Mouse (Mus musculus) kidney, embryonic 14.5 days (tissue): ENCODE measurements around the gene Ly6g6f. TPM values are rescaled to one million over a fixed set of nuclear protein-coding genes. Genes with fewer than 3 reads are reported as not detected.
A peak's percentile ranks its signal among the peaks of the same experiment; 100 is the strongest.

Source experiments
- ATAC-seq: fragments of 200-750 bp; cut with Nextera tagmentation; 2 replicates; pipeline ENCODE4 v1.8.0; 2017; ENCODE audit warnings: moderate number of reproducible peaks, mild to moderate bottlenecking, moderate TSS enrichment, moderate library complexity; ENCODE audit not compliant: low FRiP score, low TSS enrichment
- H3K27ac ChIP-seq: fragments of 300-500 bp; sonication (generic); 2 replicates; pipeline ENCODE4 v1.5.1; 2014; ENCODE audit warnings: low read depth, mild to moderate bottlenecking, low read length, moderate library complexity, mixed read lengths
- H3K27me3 ChIP-seq: fragments of 300-500 bp; sonication (generic); 2 replicates; pipeline ENCODE4 v1.6.1; 2014; ENCODE audit warnings: mild to moderate bottlenecking, low read length; ENCODE audit not compliant: control insufficient read depth, insufficient read depth
- H3K36me3 ChIP-seq: fragments of 300-500 bp; sonication (generic); 2 replicates; pipeline ENCODE4 v1.6.1; 2014; ENCODE audit warnings: low read length, mixed read lengths; ENCODE audit not compliant: control insufficient read depth, insufficient read depth
- H3K4me1 ChIP-seq: fragments of 300-500 bp; sonication (generic); 2 replicates; pipeline ENCODE4 v1.6.1; 2014; ENCODE audit warnings: low read length, mixed read lengths; ENCODE audit not compliant: control insufficient read depth, insufficient read depth
- H3K4me2 ChIP-seq: fragments of 300-500 bp; sonication (generic); replicated peaks from 2 replicates; pipeline ENCODE4 v1.6.1; 2014; ENCODE audit warnings: low read depth, mild to moderate bottlenecking, low read length
- H3K4me3 ChIP-seq: fragments of 300-500 bp; sonication (generic); 2 replicates; pipeline ENCODE4 v1.5.1; 2014; ENCODE audit warnings: mild to moderate bottlenecking, low read length
- H3K9ac ChIP-seq: fragments of 300-500 bp; sonication (generic); 2 replicates; pipeline ENCODE4 v1.6.1; 2014; ENCODE audit warnings: low read depth, mild to moderate bottlenecking, low read length, moderate library complexity
- H3K9me3 ChIP-seq: fragments of 300-500 bp; sonication (generic); 2 replicates; pipeline ENCODE4 v1.6.1; 2016; ENCODE audit warnings: low read length; ENCODE audit not compliant: control insufficient read depth
- WGBS: fragments of 180-500 bp; shearing (Covaris S2); extraction: QIAGEN DNeasy Blood & Tissue Kit; methylation state at CpG from one replicate; pipeline ENCODE4 v1.1.7; 2014; 5-methylcytosine and 5-hydroxymethylcytosine counted together
- polyA plus RNA-seq: library from polyadenylated mRNA; unstranded; fragments of >200 nt; fragmentation: Nextera tagmentation; extraction: Ambion mirVana; gene quantifications from 2 replicates; pipeline ENCODE4 v1.2.1, GENCODE M21; 2014

The Ly6g6f gene
- polyA plus RNA-seq, 1 experiment from 2014 or later = 0.31 TPM

GRCm38 (mm10) chr17:35064951-35065947, 20.2 kb downstream of the Ly6g6f start, which contains the start of gene Ly6g6c:
Gene Ly6g6c (plus strand): TSS chr17:35065388.
- peaks cover 31% of the 10 kb centered on the region for H3K36me3 ChIP-seq
- peaks cover 32% of the 10 kb centered on the region for H3K4me1 ChIP-seq
- peak within 1 kb of the TSS; percentile 50; the same call in 1 of the 2 replicates for H3K9ac ChIP-seq
- H3K27me3 ChIP-seq = no peaks in the 10 kb centered on the region; the same call in 1 of the 2 replicates
- peak within 1 kb of the TSS; percentile 15; the same call in 1 of the 2 replicates for H3K27ac ChIP-seq
- no peaks in the 10 kb centered on the region for H3K9me3 ChIP-seq
- peak within 1 kb of the TSS; percentile 71 for H3K4me2 ChIP-seq
- WGBS = 1% methylated on average over 48 of the region's 48 CpGs
- peak; percentile 61 for ATAC-seq
- peak within 1 kb of the TSS; percentile 35 for H3K4me3 ChIP-seq

- Histone ChIP-seq H3K9me3 (no peaks in the 10 kb centered on the region), H3K9ac (no peak overlapping the region; the same call in 1 of the 2 replicates), H3K27me3 (no peaks in the 10 kb centered on the region; the same call in 1 of the 2 replicates), H3K4me2 (peak overlapping the region; percentile 71), H3K4me3 (peak overlapping the region; percentile 35), H3K36me3 (peaks cover 32% of the 10 kb centered on the region), H3K27ac (peak overlapping the region; percentile 15; the same call in 1 of the 2 replicates), H3K4me1 (peaks cover 35% of the 10 kb centered on the region)
- ATAC-seq = no peak
- 33% methylated on average over 10 of the region's 10 CpGs for WGBS
Observed at GRCm38 (mm10) chr17:35064378-35064877, 21.0 kb downstream of the Ly6g6f start.

GRCm38 (mm10) chr17:35063466-35063865, 21.9 kb downstream of the Ly6g6f start:
- 78% methylated on average over 3 of the region's 3 CpGs for WGBS
- Histone ChIP-seq H3K9me3 (no peaks in the 10 kb centered on the region), H3K36me3 (peaks cover 32% of the 10 kb centered on the region), H3K4me2 (no peak overlapping the region), H3K27ac (no peak overlapping the region), H3K4me1 (peaks cover 37% of the 10 kb centered on the region), H3K9ac (no peak overlapping the region), H3K4me3 (no peak overlapping the region), H3K27me3 (no peaks in the 10 kb centered on the region; the same call in 1 of the 2 replicates)
- ATAC-seq = no peak

GRCm38 (mm10) chr17:35061299-35061698, 24.1 kb downstream of the Ly6g6f start:
- ATAC-seq = no peak
- Histone ChIP-seq H3K9ac (no peak overlapping the region), H3K27me3 (no peaks in the 10 kb centered on the region; the same call in 1 of the 2 replicates), H3K9me3 (no peaks in the 10 kb centered on the region), H3K4me2 (no peak overlapping the region), H3K36me3 (peaks cover 49% of the 10 kb centered on the region), H3K4me3 (peak overlapping the region; percentile 2; the same call in 1 of the 2 replicates), H3K27ac (no peak overlapping the region), H3K4me1 (peaks cover 39% of the 10 kb centered on the region)
- 72% methylated on average over 8 of the region's 8 CpGs for WGBS

GRCm38 (mm10) chr17:35060737-35061297, 24.6 kb downstream of the Ly6g6f start:
- Histone ChIP-seq H3K36me3 (peaks cover 54% of the 10 kb centered on the region), H3K27ac (no peak overlapping the region), H3K9me3 (no peaks in the 10 kb centered on the region), H3K4me3 (peak overlapping the region; percentile 85; the same call in 1 of the 2 replicates), H3K27me3 (no peaks in the 10 kb centered on the region), H3K9ac (0 out of 2 replicates have a peak overlapping the region, but pooled peaks have one; percentile 90), H3K4me2 (peak overlapping the region; percentile 88), H3K4me1 (peaks cover 38% of the 10 kb centered on the region)
- 51% methylated on average over 22 of the region's 22 CpGs for WGBS
- ATAC-seq = no peak

GRCm38 (mm10) chr17:35060071-35060470, 25.3 kb downstream of the Ly6g6f start:
- Histone ChIP-seq H3K27me3 (no peaks in the 10 kb centered on the region), H3K27ac (peak overlapping the region; percentile 5; the same call in 1 of the 2 replicates), H3K4me2 (peak overlapping the region; percentile 88), H3K4me1 (peaks cover 31% of the 10 kb centered on the region), H3K4me3 (peak overlapping the region; percentile 85), H3K36me3 (peaks cover 60% of the 10 kb centered on the region), H3K9ac (peak overlapping the region; percentile 90), H3K9me3 (no peaks in the 10 kb centered on the region)
- 32% methylated on average over 14 of the region's 14 CpGs for WGBS
- no peak for ATAC-seq

- H3K4me3 ChIP-seq = peak within 1 kb of the TSS; percentile 85
- H3K36me3 ChIP-seq = peaks cover 67% of the 10 kb centered on the region
- H3K27ac ChIP-seq = peak within 1 kb of the TSS; percentile 96
- H3K4me2 ChIP-seq = peak within 1 kb of the TSS; percentile 88
- peak within 1 kb of the TSS; percentile 90 for H3K9ac ChIP-seq
- under 1% methylated on average over 57 of the region's 57 CpGs for WGBS
- ATAC-seq = peak; percentile 92
- H3K9me3 ChIP-seq = no peaks in the 10 kb centered on the region
- H3K27me3 ChIP-seq = no peaks in the 10 kb centered on the region
- H3K4me1 ChIP-seq = peaks cover 23% of the 10 kb centered on the region
Observed at GRCm38 (mm10) chr17:35058911-35059892, 26.2 kb downstream of the Ly6g6f start, which contains the start of gene Ddah2. Gene Ddah2 (plus strand): TSS chr17:35059035.

- Histone ChIP-seq H3K4me3 (peak overlapping the region; percentile 85), H3K36me3 (peaks cover 75% of the 10 kb centered on the region), H3K27me3 (no peaks in the 10 kb centered on the region), H3K4me1 (peaks cover 19% of the 10 kb centered on the region), H3K27ac (peak overlapping the region; percentile 96), H3K9ac (peak overlapping the region; percentile 90; the same call in 1 of the 2 replicates), H3K4me2 (peak overlapping the region; percentile 88; the same call in 1 of the 2 replicates), H3K9me3 (no peaks in the 10 kb centered on the region)
- WGBS = 61% methylated on average over 9 of the region's 9 CpGs
- 0 out of 2 replicates have a peak, but pooled peaks have one; percentile 1 for ATAC-seq
Observed at GRCm38 (mm10) chr17:35058316-35058715, 27.1 kb downstream of the Ly6g6f start.
